Mouse (Mus musculus) A20 (cell line): ENCODE measurements at regions not wholly inside any gene's neighbourhood (a gene's known extent, or its start where the extent isn't known, plus 50 kb on each side); places are given as distances from the start of the nearest gene placed in this dataset.

Experiments
- DNase-seq: peaks from one replicate; pipeline ENCODE4 v3.0.0-alpha.2; 2011; ENCODE audit warnings: low read depth, low spot score

GRCm38 (mm10) chr4:27845521-27845920 is 967.4 kb upstream of the Epha7 start:
- DNase-seq: no peak

DNA sequence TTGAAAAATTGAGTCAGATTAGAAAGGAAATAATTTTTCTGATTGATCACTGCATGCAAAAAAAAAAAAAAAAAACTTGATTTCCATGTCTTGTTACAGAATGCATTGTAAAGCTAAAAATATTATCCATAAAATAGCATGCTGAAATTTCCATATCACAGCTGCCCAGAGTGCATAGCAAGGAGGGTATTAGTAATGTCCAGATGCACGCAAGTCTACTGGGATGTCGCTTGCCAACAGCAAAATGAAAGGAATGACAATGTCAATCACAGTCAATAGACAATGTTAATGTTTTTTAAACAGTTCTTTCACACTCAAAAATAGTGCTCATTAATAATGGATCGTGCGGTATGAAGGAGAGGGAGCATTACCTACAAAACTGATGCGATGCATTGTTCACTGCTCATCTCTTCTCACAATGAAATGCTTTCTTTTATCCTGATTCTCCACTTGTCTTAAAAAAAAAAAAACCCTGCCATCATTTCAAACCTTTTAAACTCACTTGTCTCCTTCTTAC is 966.8 kb upstream of the Epha7 start:
- DNase-seq: no peak

- DNase-seq: no peak
Observed at GRCm38 (mm10) chr4:27856086-27856485, 956.8 kb upstream of the Epha7 start.

DNA sequence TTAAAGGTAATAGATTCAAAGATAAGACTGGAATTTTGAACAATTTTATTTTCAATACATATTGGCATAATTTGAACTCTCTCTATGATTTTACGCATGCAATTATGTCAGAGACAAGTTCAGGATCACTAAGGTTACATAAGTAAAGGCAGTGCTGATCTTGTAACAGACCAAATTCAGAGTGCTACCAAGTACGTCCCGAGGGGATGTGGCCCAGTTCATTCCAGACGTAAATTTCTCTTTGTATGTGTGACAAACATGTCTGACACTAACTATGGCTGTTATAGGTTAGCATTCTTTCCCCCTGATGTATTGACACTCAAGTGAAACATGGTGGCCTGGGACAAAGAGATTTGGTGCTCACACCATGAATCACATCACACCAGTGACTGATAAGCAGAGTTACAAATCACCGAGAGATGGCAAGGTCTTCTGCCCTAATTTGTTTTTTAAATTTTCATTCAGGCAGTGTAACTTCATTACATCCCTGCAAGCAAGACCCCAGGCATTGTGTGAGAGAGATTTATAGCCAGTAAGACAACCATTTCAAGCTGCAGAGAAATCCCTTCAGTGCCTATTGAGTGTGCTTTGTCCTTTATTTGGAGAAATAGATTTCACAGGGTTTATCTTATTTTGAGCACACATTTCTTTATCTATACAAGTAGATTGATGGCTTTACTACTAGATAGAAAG is 925.5 kb upstream of the Epha7 start:
- no peak for DNase-seq

DNA sequence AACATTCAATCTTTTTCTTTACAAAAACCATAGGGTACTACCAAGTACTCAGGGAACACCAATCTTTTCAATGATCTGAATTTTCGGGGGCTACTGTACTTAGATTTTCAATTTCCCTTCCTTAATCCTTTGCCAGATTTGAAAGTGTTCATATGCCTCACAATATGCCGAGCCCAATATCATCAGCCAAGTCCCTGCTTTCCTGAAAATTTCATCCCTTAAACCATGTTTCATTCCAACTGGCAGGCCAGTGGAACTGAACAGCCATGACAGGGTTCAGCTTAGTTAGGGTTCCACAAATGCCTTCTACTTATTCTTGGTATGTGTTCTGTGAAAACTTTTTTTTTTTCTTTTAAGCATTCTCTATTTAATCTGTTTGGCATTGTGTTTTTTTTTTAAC is 916.5 kb upstream of the Epha7 start:
- DNase-seq: no peak

- DNase-seq: no peak
Observed at GRCm38 (mm10) chr4:27945351-27945750, 867.6 kb upstream of the Epha7 start.

DNA sequence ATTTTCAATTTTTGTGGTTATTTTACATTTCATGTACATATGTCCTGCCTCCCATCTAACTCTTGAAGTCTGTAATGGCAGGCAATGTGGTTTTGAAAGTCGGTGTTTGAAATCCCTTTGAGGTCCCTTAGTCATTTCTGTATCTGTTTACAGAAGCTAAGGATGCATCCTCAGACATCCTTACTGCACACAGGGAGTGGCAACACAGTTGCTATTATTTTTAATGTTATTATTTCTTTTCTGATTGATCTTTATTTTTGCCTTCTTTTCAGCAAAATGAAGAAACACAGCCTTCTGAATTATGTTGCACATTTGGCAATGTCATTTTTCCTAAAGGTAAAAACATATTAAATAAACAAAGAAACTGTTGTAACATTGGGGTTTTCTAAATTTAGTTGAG is 867.2 kb upstream of the Epha7 start:
- no peak for DNase-seq

DNA sequence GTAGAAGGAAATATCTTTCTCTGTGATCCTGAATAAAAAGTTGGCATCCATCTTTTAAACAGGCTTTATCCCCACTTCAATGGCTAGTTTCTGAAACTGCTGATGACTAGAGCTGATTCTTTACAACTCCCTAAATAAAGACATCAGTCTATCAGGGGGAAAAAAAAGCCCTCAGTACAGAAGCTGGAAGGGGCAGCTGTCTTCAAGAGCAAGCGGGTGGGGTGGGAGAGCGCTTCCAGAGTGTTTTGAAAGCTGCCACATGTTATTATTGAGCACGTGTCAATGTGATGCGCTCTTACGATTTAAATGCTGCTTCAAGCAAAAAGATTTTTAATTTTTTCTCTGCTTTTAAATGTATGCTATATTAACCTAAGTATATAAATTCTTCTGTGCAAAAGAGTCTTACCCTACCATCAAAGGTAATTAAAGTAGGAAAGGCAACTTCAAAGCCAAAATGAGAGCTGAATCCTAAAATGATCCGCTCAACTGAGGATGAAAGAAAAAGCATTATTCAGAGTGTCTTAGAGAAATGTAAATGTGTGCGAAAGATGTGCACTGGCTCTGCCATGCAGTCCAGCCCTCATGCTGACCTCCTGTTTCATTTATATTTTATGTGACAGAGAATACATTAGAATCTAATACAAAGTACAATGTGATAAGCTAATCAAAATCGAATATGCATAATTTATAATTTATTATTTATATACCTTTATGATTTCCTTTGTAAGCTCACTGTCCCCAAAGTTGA is 862.8 kb upstream of the Epha7 start:
- no peak for DNase-seq

DNA sequence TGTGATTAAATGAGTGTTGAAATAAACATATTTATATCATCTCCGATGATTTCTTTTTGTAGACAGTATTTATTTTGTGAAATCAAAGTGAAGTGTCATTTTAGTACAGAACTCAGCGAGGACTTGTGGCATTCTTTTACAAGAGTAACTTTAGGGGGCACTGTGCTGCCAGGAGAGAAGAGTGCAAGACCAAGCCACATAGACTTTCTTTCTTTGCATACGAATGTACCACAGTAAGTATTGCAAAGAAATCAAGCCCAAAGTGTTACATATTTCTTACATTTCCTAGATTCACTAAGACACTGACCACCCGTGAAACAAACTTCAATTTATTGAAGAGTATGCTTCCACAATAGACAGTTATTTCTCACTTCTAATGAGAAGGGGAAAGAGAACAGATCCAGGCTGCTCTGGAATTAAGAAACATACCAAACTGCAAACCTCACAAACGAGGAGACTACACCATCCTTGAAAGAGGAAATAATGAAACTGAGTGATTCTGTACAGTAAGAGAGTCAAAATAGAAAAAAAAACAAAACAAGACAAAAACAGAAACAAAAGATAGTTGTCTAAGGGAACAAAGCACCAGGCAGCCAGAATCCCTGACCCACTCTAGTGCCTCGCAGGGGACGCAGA is 847.8 kb upstream of the Epha7 start:
- peak; percentile 64 for DNase-seq

DNA sequence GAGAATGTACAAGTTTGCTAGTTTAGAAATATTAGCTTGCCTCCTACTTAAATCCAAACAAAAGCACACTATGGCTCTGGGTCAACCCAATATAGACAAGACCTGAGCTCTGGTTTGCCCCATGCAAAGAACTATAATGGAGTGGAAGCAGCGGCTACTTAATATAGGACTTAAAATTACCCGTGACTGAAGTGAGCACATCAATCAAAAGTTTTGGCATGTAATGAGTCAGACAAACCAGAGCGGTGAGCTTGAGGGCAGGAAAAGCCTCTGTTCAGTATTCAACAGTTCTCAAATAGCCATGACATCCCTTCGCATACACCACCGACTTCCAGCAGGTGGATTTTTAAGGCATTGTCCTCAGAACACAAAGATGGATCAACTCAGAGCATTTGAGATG is 842.4 kb upstream of the Epha7 start:
- DNase-seq: no peak

- no peak for DNase-seq
Observed at GRCm38 (mm10) chr4:27979210-27979771, 833.6 kb upstream of the Epha7 start.

- no peak for DNase-seq
Observed at GRCm38 (mm10) chr4:27979781-27980180, 833.1 kb upstream of the Epha7 start.

- no peak for DNase-seq
Observed at GRCm38 (mm10) chr4:27981309-27981708, 831.6 kb upstream of the Epha7 start.

DNA sequence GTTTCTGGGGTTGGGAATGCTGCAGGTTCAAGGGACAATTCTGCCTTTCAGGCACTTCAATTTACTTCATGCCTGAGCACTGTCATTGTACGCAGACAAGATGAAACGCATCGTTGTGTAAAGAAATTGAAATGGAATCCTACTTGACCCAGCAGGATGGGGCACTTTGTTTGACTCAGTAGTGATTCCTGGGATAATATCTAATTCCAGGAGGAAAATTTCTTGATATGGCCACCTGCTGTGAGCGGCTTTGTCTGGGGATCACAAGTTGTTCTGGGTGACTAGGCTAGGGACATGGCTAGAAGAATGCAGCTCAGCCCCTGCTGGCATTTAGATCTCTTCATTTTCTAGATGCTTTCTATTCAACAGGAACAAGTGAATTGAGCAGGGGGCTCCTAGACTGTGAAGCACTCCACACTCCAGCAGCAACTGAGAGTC is 824.9 kb upstream of the Epha7 start:
- DNase-seq: no peak

GRCm38 (mm10) chr4:27994411-27994810 is 818.5 kb upstream of the Epha7 start:
- DNase-seq: no peak

DNA sequence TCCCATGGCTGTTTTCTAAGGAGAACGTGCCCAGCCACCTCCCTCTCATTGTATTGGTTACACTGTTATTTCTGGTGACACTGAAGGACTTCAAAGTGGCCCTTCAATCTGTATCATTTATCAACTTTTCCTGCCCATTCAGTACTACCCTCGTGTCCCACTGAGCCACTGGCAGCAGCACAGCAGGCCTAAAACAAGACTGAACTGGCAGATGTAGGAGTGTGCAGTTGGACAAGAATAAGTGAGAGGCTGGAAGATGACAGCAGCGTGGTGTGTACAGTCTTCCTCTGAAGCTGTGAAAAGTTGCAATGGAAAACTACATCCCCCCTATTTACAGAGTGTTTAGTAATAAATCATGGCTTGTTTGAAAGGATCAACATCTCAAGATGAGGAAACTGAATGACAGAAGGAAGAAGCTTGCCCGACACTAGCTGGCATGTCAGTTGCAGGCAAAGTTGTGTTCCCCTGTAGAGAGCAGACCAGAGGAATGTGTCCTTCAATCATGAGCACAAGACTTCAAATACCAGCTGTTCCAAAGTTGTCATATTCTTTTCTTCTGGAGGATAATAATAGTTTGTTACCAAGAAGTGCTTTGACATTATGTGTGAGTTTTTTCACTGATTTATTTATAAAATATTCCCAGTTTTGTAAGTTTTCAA is 811.0 kb upstream of the Epha7 start:
- no peak for DNase-seq
